Mouse (Mus musculus): ENCODE measurements at regions not wholly inside any gene's neighbourhood (a gene's known extent, or its start where the extent isn't known, plus 50 kb on each side); places are given as distances from the start of the nearest gene placed in this dataset.

GRCm38 (mm10) chr5:106088478-106089185, 212.3 kb downstream of the Zfp326 start:
- H3K36me3 ChIP-seq (ENCODE audit: control insufficient read depth, insufficient read depth, low read length) = no peaks in the 10 kb centered on the region
- no peak overlapping the region for H3K4me2 ChIP-seq (ENCODE audit: low read depth, low read length)
- peaks cover 16% of the 10 kb centered on the region for H3K9me3 ChIP-seq (ENCODE audit: control insufficient read depth, low read length)
- no peaks in the 10 kb centered on the region for H3K27me3 ChIP-seq (replicated peaks; ENCODE audit: control insufficient read depth, insufficient read depth, low read length)
- H3K4me3 ChIP-seq (ENCODE audit: low read depth, low read length) = no peak overlapping the region
- no peak overlapping the region for H3K27ac ChIP-seq (replicated peaks; ENCODE audit: low read depth, low read length)
- DNase-seq (ENCODE audit: low spot score) (no peak), ATAC-seq (ENCODE audit: low read depth) (no peak)
- no peak overlapping the region for H3K9ac ChIP-seq (ENCODE audit: low read depth, low read length)
- no peaks in the 10 kb centered on the region for H3K4me1 ChIP-seq (ENCODE audit: control insufficient read depth, insufficient read depth, low read length)
- 80% methylated on average over 5 of the region's 5 CpGs for WGBS

- ATAC-seq (ENCODE audit: low read depth) = no peak
- H3K36me3 ChIP-seq (ENCODE audit: control insufficient read depth, insufficient read depth, low read length) = no peaks in the 10 kb centered on the region
- no peak overlapping the region for H3K27ac ChIP-seq (replicated peaks; ENCODE audit: low read depth, low read length)
- no peak for DNase-seq (ENCODE audit: low spot score)
- H3K9ac ChIP-seq (ENCODE audit: low read depth, low read length) = no peak overlapping the region
- peaks cover 16% of the 10 kb centered on the region for H3K9me3 ChIP-seq (ENCODE audit: control insufficient read depth, low read length)
- no peaks in the 10 kb centered on the region for H3K4me1 ChIP-seq (ENCODE audit: control insufficient read depth, insufficient read depth, low read length)
- H3K4me2 ChIP-seq (ENCODE audit: low read depth, low read length) = no peak overlapping the region
- no peak overlapping the region for H3K4me3 ChIP-seq (ENCODE audit: low read depth, low read length)
- WGBS = 74% methylated on average over 4 of the region's 4 CpGs
- no peaks in the 10 kb centered on the region for H3K27me3 ChIP-seq (replicated peaks; ENCODE audit: control insufficient read depth, insufficient read depth, low read length)
These were observed 207.4 kb downstream of the Zfp326 start for GRCm38 (mm10) chr5:106083786-106084185.

DNA sequence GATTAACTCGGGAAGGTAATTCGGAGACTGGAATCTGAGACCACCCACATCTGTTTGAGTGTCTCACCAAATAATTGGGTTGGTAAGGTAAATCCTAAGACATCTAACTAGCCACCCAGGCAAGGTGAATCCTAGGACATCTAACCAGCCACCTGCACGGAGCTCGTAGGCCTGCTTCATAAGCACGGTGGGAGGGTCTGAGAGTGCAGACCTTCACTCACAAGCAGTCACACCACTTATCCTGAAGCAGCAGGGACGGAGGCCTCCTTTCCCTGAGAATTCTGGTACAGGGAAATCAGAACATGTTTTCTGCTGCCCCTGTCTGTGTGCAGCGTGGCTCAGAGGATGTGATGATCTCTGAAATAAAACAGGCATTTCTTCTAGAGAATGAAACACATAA, 206.5 kb downstream of the Zfp326 start:
- 59% methylated on average over 7 of the region's 7 CpGs for WGBS
- no peak overlapping the region for H3K27ac ChIP-seq (replicated peaks; ENCODE audit: low read depth, low read length)
- no peaks in the 10 kb centered on the region for H3K27me3 ChIP-seq (replicated peaks; ENCODE audit: control insufficient read depth, insufficient read depth, low read length)
- no peaks in the 10 kb centered on the region for H3K4me1 ChIP-seq (ENCODE audit: control insufficient read depth, insufficient read depth, low read length)
- no peak overlapping the region for H3K4me3 ChIP-seq (ENCODE audit: low read depth, low read length)
- peaks cover 10% of the 10 kb centered on the region for H3K9me3 ChIP-seq (ENCODE audit: control insufficient read depth, low read length)
- H3K9ac ChIP-seq (ENCODE audit: low read depth, low read length) = no peak overlapping the region
- no peak for ATAC-seq (ENCODE audit: low read depth)
- H3K4me2 ChIP-seq (ENCODE audit: low read depth, low read length) = no peak overlapping the region
- H3K36me3 ChIP-seq (ENCODE audit: control insufficient read depth, insufficient read depth, low read length) = no peaks in the 10 kb centered on the region
- no peak for DNase-seq (ENCODE audit: low spot score)

DNA sequence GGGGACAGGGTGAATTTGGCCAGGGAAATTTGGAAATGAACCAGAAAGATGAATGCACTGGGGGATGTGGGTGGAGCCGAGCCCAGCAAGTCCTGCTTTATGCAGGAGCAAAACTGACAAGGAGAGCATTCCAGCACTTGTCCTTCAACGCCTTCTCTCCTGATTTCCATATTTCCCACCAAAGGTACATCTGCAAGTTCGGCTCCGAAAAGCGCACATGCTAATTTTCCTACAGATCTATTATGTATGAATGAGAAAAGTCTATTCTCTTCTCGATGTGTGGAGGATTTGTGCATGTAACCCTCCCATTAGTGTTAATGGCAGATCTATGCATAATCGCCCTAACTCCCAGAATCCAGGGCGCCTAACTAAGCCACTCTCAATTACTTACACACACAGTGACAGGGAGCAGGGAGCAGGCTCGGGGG, 190.8 kb downstream of the Zfp326 start:
- Histone ChIP-seq H3K27ac (replicated peaks; ENCODE audit: low read depth, low read length) (no peak overlapping the region), H3K36me3 (ENCODE audit: control insufficient read depth, insufficient read depth, low read length) (no peaks in the 10 kb centered on the region), H3K9ac (ENCODE audit: low read depth, low read length) (no peak overlapping the region), H3K9me3 (ENCODE audit: control insufficient read depth, low read length) (peaks cover 13% of the 10 kb centered on the region), H3K4me2 (ENCODE audit: low read depth, low read length) (no peak overlapping the region), H3K4me1 (ENCODE audit: control insufficient read depth, insufficient read depth, low read length) (no peaks in the 10 kb centered on the region), H3K4me3 (ENCODE audit: low read depth, low read length) (no peak overlapping the region), H3K27me3 (replicated peaks; ENCODE audit: control insufficient read depth, insufficient read depth, low read length) (no peaks in the 10 kb centered on the region)
- DNase-seq (ENCODE audit: low spot score) (no peak), ATAC-seq (ENCODE audit: low read depth) (no peak)
- WGBS = 69% methylated on average over 9 of the region's 9 CpGs

DNA sequence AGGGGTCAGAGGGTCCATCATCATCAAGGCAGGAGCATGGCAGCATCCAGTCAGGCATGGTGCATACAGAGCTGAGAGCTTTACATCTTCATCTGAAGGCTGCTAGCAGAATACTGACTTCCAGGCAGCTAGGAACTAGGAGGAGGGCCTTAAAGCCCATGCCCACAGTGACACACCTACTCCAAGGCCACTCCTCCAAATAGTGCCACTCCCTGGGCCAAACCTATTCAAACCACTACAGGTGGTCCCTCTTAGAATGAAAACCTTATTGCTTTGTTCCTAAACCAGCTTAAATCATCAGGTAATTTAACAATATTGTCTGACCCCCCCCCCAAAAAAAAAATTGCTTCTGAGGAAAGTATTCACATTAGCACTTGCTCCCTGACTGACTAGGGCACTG, 190.3 kb downstream of the Zfp326 start:
- ATAC-seq (ENCODE audit: low read depth) (no peak), DNase-seq (ENCODE audit: low spot score) (no peak)
- no peak overlapping the region for H3K4me3 ChIP-seq (ENCODE audit: low read depth, low read length)
- H3K9ac ChIP-seq (ENCODE audit: low read depth, low read length) = no peak overlapping the region
- H3K27ac ChIP-seq (replicated peaks; ENCODE audit: low read depth, low read length) = no peak overlapping the region
- no peaks in the 10 kb centered on the region for H3K4me1 ChIP-seq (ENCODE audit: control insufficient read depth, insufficient read depth, low read length)
- H3K36me3 ChIP-seq (ENCODE audit: control insufficient read depth, insufficient read depth, low read length) = no peaks in the 10 kb centered on the region
- no peak overlapping the region for H3K4me2 ChIP-seq (ENCODE audit: low read depth, low read length)
- no peaks in the 10 kb centered on the region for H3K27me3 ChIP-seq (replicated peaks; ENCODE audit: control insufficient read depth, insufficient read depth, low read length)
- peaks cover 13% of the 10 kb centered on the region for H3K9me3 ChIP-seq (ENCODE audit: control insufficient read depth, low read length)

DNA sequence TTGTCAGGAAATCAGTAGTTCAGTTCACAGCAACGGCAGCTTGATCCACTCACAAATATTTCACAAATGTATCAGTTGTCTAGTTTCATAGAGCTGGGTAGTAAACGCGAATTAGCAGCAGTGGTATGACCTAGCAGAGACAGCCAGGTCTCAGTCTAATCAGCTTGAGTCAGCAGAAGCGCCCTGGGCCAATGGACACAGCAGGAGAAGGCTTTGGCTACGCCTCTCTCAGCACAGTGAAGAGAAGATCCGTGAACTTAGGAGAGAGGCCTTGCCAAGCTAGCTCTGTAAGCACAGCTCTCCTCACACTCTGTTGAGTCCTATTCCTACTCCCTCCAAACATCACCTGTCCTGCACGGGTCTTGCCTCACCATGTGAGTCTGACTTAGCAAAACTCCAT, 188.0 kb downstream of the Zfp326 start:
- WGBS = 87% methylated on average over 7 of the region's 7 CpGs

DNA sequence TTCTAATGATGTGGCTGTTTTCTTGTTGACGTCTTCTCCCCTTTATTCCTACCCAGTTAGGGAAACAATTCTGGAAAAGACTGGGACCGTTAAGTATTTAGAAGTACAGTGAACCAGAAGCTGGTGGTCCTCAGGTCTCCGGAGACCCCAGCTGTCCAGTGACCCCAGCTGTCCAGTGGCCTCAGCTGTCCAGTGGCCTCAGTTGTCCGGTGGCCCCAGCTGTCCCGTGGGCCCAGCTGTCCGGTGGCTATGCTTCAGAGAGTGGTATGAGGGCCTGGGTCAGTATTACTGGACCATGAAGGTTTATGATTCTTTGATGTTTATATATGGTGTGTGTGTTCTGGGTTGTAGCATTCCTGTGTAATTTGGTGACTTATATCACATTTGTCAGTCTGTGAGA, 186.6 kb downstream of the Zfp326 start:
- Histone ChIP-seq H3K9ac (ENCODE audit: low read depth, low read length) (no peak overlapping the region), H3K9me3 (ENCODE audit: control insufficient read depth, low read length) (peaks cover 13% of the 10 kb centered on the region), H3K4me2 (ENCODE audit: low read depth, low read length) (no peak overlapping the region), H3K27ac (replicated peaks; ENCODE audit: low read depth, low read length) (no peak overlapping the region), H3K36me3 (ENCODE audit: control insufficient read depth, insufficient read depth, low read length) (no peaks in the 10 kb centered on the region), H3K4me1 (ENCODE audit: control insufficient read depth, insufficient read depth, low read length) (no peaks in the 10 kb centered on the region), H3K4me3 (ENCODE audit: low read depth, low read length) (no peak overlapping the region), H3K27me3 (replicated peaks; ENCODE audit: control insufficient read depth, insufficient read depth, low read length) (no peaks in the 10 kb centered on the region)
- DNase-seq (ENCODE audit: low spot score) = no peak
- no peak for ATAC-seq (ENCODE audit: low read depth)
- WGBS = 80% methylated on average over 6 of the region's 6 CpGs

More for the DNA sequence above, 188.0 kb downstream of the Zfp326 start:
- DNase-seq (ENCODE audit: low spot score) (no peak), ATAC-seq (ENCODE audit: low read depth) (no peak)
- H3K36me3 ChIP-seq (ENCODE audit: control insufficient read depth, insufficient read depth, low read length) = no peaks in the 10 kb centered on the region
- no peaks in the 10 kb centered on the region for H3K27me3 ChIP-seq (replicated peaks; ENCODE audit: control insufficient read depth, insufficient read depth, low read length)
- no peaks in the 10 kb centered on the region for H3K4me1 ChIP-seq (ENCODE audit: control insufficient read depth, insufficient read depth, low read length)
- H3K9me3 ChIP-seq (ENCODE audit: control insufficient read depth, low read length) = peaks cover 13% of the 10 kb centered on the region
- H3K4me3 ChIP-seq (ENCODE audit: low read depth, low read length) = no peak overlapping the region
- H3K4me2 ChIP-seq (ENCODE audit: low read depth, low read length) = no peak overlapping the region
- no peak overlapping the region for H3K9ac ChIP-seq (ENCODE audit: low read depth, low read length)
- no peak overlapping the region for H3K27ac ChIP-seq (replicated peaks; ENCODE audit: low read depth, low read length)

- ATAC-seq (ENCODE audit: low read depth) (no peak), DNase-seq (ENCODE audit: low spot score) (no peak)
- Histone ChIP-seq H3K27ac (replicated peaks; ENCODE audit: low read depth, low read length) (no peak overlapping the region), H3K36me3 (ENCODE audit: control insufficient read depth, insufficient read depth, low read length) (no peaks in the 10 kb centered on the region), H3K4me3 (ENCODE audit: low read depth, low read length) (no peak overlapping the region), H3K9ac (ENCODE audit: low read depth, low read length) (no peak overlapping the region), H3K4me2 (ENCODE audit: low read depth, low read length) (no peak overlapping the region), H3K4me1 (ENCODE audit: control insufficient read depth, insufficient read depth, low read length) (no peaks in the 10 kb centered on the region), H3K27me3 (replicated peaks; ENCODE audit: control insufficient read depth, insufficient read depth, low read length) (no peaks in the 10 kb centered on the region), H3K9me3 (ENCODE audit: control insufficient read depth, low read length) (no peaks in the 10 kb centered on the region)
- WGBS = 29% methylated on average over 9 of the region's 9 CpGs
These were observed 180.3 kb downstream of the Zfp326 start for GRCm38 (mm10) chr5:106056631-106057030.

DNA sequence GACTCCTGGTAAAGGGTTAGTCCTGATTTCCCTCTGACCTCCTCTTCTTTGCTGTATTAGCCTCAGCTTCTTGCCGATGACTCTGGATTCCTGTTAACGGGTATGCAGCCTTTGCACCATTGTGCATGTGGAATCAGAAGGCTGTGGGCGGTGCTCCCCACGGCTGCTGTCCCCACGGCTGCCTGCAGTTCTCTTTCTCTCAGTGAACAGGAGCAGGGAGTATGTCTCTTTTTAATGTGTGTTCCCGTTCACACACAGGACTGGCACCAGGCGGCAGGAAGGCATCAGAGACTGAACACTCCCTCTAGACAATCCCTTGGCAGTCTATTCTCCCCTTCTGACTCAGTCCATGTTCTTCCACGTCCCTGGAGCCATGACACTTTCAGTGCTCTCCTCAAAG, 178.9 kb downstream of the Zfp326 start:
- Histone ChIP-seq H3K36me3 (ENCODE audit: control insufficient read depth, insufficient read depth, low read length) (no peaks in the 10 kb centered on the region), H3K4me3 (ENCODE audit: low read depth, low read length) (no peak overlapping the region), H3K9ac (ENCODE audit: low read depth, low read length) (no peak overlapping the region), H3K27me3 (replicated peaks; ENCODE audit: control insufficient read depth, insufficient read depth, low read length) (no peaks in the 10 kb centered on the region), H3K27ac (replicated peaks; ENCODE audit: low read depth, low read length) (no peak overlapping the region), H3K4me1 (ENCODE audit: control insufficient read depth, insufficient read depth, low read length) (no peaks in the 10 kb centered on the region), H3K4me2 (ENCODE audit: low read depth, low read length) (no peak overlapping the region), H3K9me3 (ENCODE audit: control insufficient read depth, low read length) (no peaks in the 10 kb centered on the region)
- DNase-seq (ENCODE audit: low spot score) (no peak), ATAC-seq (ENCODE audit: low read depth) (no peak)
- WGBS = 58% methylated on average over 8 of the region's 8 CpGs
